Mouse (Mus musculus): ENCODE results near the gene Mrpl14. TPM values are rescaled to one million over a fixed set of nuclear protein-coding genes. Genes with fewer than 3 reads are reported as not detected.

The Mrpl14 gene
- total and polyA plus RNA-seq, 2 experiments = 86.3 to 224 TPM

GRCm38 (mm10) chr17:45711525-45711924 is 25.4 kb downstream of the Mrpl14 start:
- no peak for DNase-seq (ENCODE audit: extremely low read depth, low read depth, low spot score)
- H3K27me3 ChIP-seq (ENCODE audit: control insufficient read depth, insufficient read depth, low read length) = no peaks in the 10 kb centered on the region
- H3K79me2 ChIP-seq (ENCODE audit: control insufficient read depth, insufficient read depth, low read length) = no peaks in the 10 kb centered on the region
- WGBS = 21% methylated on average over 3 of the region's 3 CpGs
- no peak overlapping the region for H3K9ac ChIP-seq (ENCODE audit: low read depth, low read length)
- TF ChIP-seq POLR2A (IDR thresholded peaks at IDR 0.05; ENCODE audit: extremely low read depth, insufficient read depth, low read length) (no peak), CTCF (IDR thresholded peaks at IDR 0.05; ENCODE audit: low read depth, low read length) (no peak)
- no peaks in the 10 kb centered on the region for H3K36me3 ChIP-seq (ENCODE audit: control insufficient read depth, insufficient read depth, low read length)
- H3K27ac ChIP-seq (replicated peaks; ENCODE audit: insufficient read depth, low read depth, low read length) = no peak overlapping the region
- H3K4me1 ChIP-seq (ENCODE audit: control insufficient read depth, insufficient read depth, low read length) = peaks cover 5% of the 10 kb centered on the region
- no peak overlapping the region for H3K4me3 ChIP-seq (ENCODE audit: insufficient read depth, low read depth, low read length)

GRCm38 (mm10) chr17:45718323-45718722 is 32.2 kb downstream of the Mrpl14 start:
- H3K4me3 ChIP-seq (ENCODE audit: insufficient read depth, low read depth, low read length) = no peak overlapping the region
- no peaks in the 10 kb centered on the region for H3K4me1 ChIP-seq (ENCODE audit: control insufficient read depth, insufficient read depth, low read length)
- H3K36me3 ChIP-seq (ENCODE audit: control insufficient read depth, insufficient read depth, low read length) = no peaks in the 10 kb centered on the region
- no peak overlapping the region for H3K27ac ChIP-seq (replicated peaks; ENCODE audit: insufficient read depth, low read depth, low read length)
- no peaks in the 10 kb centered on the region for H3K27me3 ChIP-seq (ENCODE audit: control insufficient read depth, insufficient read depth, low read length)
- peak; percentile 95 for TF ChIP-seq CTCF (IDR thresholded peaks at IDR 0.05; ENCODE audit: low read depth, low read length)
- TF ChIP-seq POLR2A (IDR thresholded peaks at IDR 0.05; ENCODE audit: extremely low read depth, insufficient read depth, low read length) = no peak
- DNase-seq (ENCODE audit: extremely low read depth, low read depth, low spot score) = peak; percentile 33
- H3K9ac ChIP-seq (ENCODE audit: low read depth, low read length) = no peak overlapping the region
- 4% methylated on average over 10 of the region's 10 CpGs for WGBS
- H3K79me2 ChIP-seq (ENCODE audit: control insufficient read depth, insufficient read depth, low read length) = no peaks in the 10 kb centered on the region

- DNase-seq (ENCODE audit: extremely low read depth, low read depth, low spot score) = peak; percentile 66
- H3K79me2 ChIP-seq (ENCODE audit: control insufficient read depth, insufficient read depth, low read length) = no peaks in the 10 kb centered on the region
- H3K4me3 ChIP-seq (ENCODE audit: insufficient read depth, low read depth, low read length) = peak overlapping the region; percentile 29
- WGBS = 7% methylated on average over 25 of the region's 25 CpGs
- H3K4me1 ChIP-seq (ENCODE audit: control insufficient read depth, insufficient read depth, low read length) = 0 out of 2 replicates have a peak, but pooled peaks cover 4% of the 10 kb centered on the region
- no peaks in the 10 kb centered on the region for H3K36me3 ChIP-seq (ENCODE audit: control insufficient read depth, insufficient read depth, low read length)
- H3K9ac ChIP-seq (ENCODE audit: low read depth, low read length) = peak overlapping the region; percentile 62; the same call in 1 of the 2 replicates
- no peak for TF ChIP-seq POLR2A (IDR thresholded peaks at IDR 0.05; ENCODE audit: extremely low read depth, insufficient read depth, low read length)
- TF ChIP-seq CTCF (IDR thresholded peaks at IDR 0.05; ENCODE audit: low read depth, low read length) = peak; percentile 92
- H3K27ac ChIP-seq (replicated peaks; ENCODE audit: insufficient read depth, low read depth, low read length) = no peak overlapping the region
- no peaks in the 10 kb centered on the region for H3K27me3 ChIP-seq (ENCODE audit: control insufficient read depth, insufficient read depth, low read length)
Measured at GRCm38 (mm10) chr17:45723732-45724573, 37.8 kb downstream of the Mrpl14 start.

GRCm38 (mm10) chr17:45724574-45724921 is 38.4 kb downstream of the Mrpl14 start:
- Histone ChIP-seq H3K4me1 (ENCODE audit: control insufficient read depth, insufficient read depth, low read length) (0 out of 2 replicates have a peak, but pooled peaks cover 4% of the 10 kb centered on the region), H3K27me3 (ENCODE audit: control insufficient read depth, insufficient read depth, low read length) (no peaks in the 10 kb centered on the region), H3K9ac (ENCODE audit: low read depth, low read length) (no peak overlapping the region), H3K4me3 (ENCODE audit: insufficient read depth, low read depth, low read length) (no peak overlapping the region), H3K36me3 (ENCODE audit: control insufficient read depth, insufficient read depth, low read length) (no peaks in the 10 kb centered on the region), H3K79me2 (ENCODE audit: control insufficient read depth, insufficient read depth, low read length) (no peaks in the 10 kb centered on the region), H3K27ac (replicated peaks; ENCODE audit: insufficient read depth, low read depth, low read length) (no peak overlapping the region)
- TF ChIP-seq POLR2A (IDR thresholded peaks at IDR 0.05; ENCODE audit: extremely low read depth, insufficient read depth, low read length) (no peak), CTCF (IDR thresholded peaks at IDR 0.05; ENCODE audit: low read depth, low read length) (no peak)
- no peak for DNase-seq (ENCODE audit: extremely low read depth, low read depth, low spot score)
- 82% methylated on average over 10 of the region's 10 CpGs for WGBS

- TF ChIP-seq CTCF (IDR thresholded peaks at IDR 0.05; ENCODE audit: low read depth, low read length) = no peak
- no peak for TF ChIP-seq POLR2A (IDR thresholded peaks at IDR 0.05; ENCODE audit: extremely low read depth, insufficient read depth, low read length)
Measured at GRCm38 (mm10) chr17:45726249-45726648, 40.1 kb downstream of the Mrpl14 start.

GRCm38 (mm10) chr17:45727481-45727880 is 41.4 kb downstream of the Mrpl14 start:
- H3K9ac ChIP-seq (ENCODE audit: low read depth, low read length) = no peak overlapping the region
- no peak for DNase-seq (ENCODE audit: extremely low read depth, low read depth, low spot score)
- H3K4me3 ChIP-seq (ENCODE audit: insufficient read depth, low read depth, low read length) = no peak overlapping the region
- TF ChIP-seq CTCF (IDR thresholded peaks at IDR 0.05; ENCODE audit: low read depth, low read length) (no peak), POLR2A (IDR thresholded peaks at IDR 0.05; ENCODE audit: extremely low read depth, insufficient read depth, low read length) (no peak)
- H3K27ac ChIP-seq (replicated peaks; ENCODE audit: insufficient read depth, low read depth, low read length) = no peak overlapping the region
- H3K4me1 ChIP-seq (ENCODE audit: control insufficient read depth, insufficient read depth, low read length) = 0 out of 2 replicates have a peak, but pooled peaks cover 4% of the 10 kb centered on the region
- WGBS = 84% methylated on average over 2 of the region's 2 CpGs
- no peaks in the 10 kb centered on the region for H3K27me3 ChIP-seq (ENCODE audit: control insufficient read depth, insufficient read depth, low read length)
- no peaks in the 10 kb centered on the region for H3K36me3 ChIP-seq (ENCODE audit: control insufficient read depth, insufficient read depth, low read length)
- no peaks in the 10 kb centered on the region for H3K79me2 ChIP-seq (ENCODE audit: control insufficient read depth, insufficient read depth, low read length)

More at GRCm38 (mm10) chr17:45726249-45726648, 40.1 kb downstream of the Mrpl14 start:
- Histone ChIP-seq H3K4me3 (ENCODE audit: insufficient read depth, low read depth, low read length) (no peak overlapping the region), H3K27me3 (ENCODE audit: control insufficient read depth, insufficient read depth, low read length) (no peaks in the 10 kb centered on the region), H3K27ac (replicated peaks; ENCODE audit: insufficient read depth, low read depth, low read length) (no peak overlapping the region), H3K9ac (ENCODE audit: low read depth, low read length) (no peak overlapping the region), H3K79me2 (ENCODE audit: control insufficient read depth, insufficient read depth, low read length) (no peaks in the 10 kb centered on the region), H3K4me1 (ENCODE audit: control insufficient read depth, insufficient read depth, low read length) (0 out of 2 replicates have a peak, but pooled peaks cover 4% of the 10 kb centered on the region), H3K36me3 (ENCODE audit: control insufficient read depth, insufficient read depth, low read length) (no peaks in the 10 kb centered on the region)
- WGBS = 69% methylated on average over 7 of the region's 7 CpGs
- DNase-seq (ENCODE audit: extremely low read depth, low read depth, low spot score) = no peak

Measured in liver, adult 2 months (tissue).